Mouse (Mus musculus) left cerebral cortex, adult 11 months (tissue): Measurements from ENCODE around the gene Maml3.

ENCODE experiments used
- DNase-seq: peaks from one replicate; pipeline ENCODE4 v3.0.0; 2022; ENCODE audit warnings: low spot score

The Maml3 gene

GRCm38 (mm10) chr3:51660060-51660459, 444.8 kb downstream of the Maml3 start, which contains the start of gene Mgst2:
Mgst2 (plus strand) TSS chr3:51660360.
- DNase-seq = no peak

- DNase-seq = no peak
These were observed 445.5 kb downstream of the Maml3 start for GRCm38 (mm10) chr3:51659415-51659814.

- no peak for DNase-seq
These were observed 450.4 kb downstream of the Maml3 start for GRCm38 (mm10) chr3:51654303-51655055.

- no peak for DNase-seq
These were observed 452.2 kb downstream of the Maml3 start for GRCm38 (mm10) chr3:51652701-51653100.

GRCm38 (mm10) chr3:51652292-51652691, 452.6 kb downstream of the Maml3 start:
- peak; percentile 72 for DNase-seq

GRCm38 (mm10) chr3:51651149-51651548, 453.7 kb downstream of the Maml3 start:
- no peak for DNase-seq

GRCm38 (mm10) chr3:51649986-51650385, 454.9 kb downstream of the Maml3 start:
- no peak for DNase-seq

- DNase-seq = no peak
These were observed 455.4 kb downstream of the Maml3 start for GRCm38 (mm10) chr3:51649426-51649825.

- DNase-seq = peak; percentile 72
These were observed 456.7 kb downstream of the Maml3 start for GRCm38 (mm10) chr3:51648037-51648664.

GRCm38 (mm10) chr3:51647356-51647755, 457.5 kb downstream of the Maml3 start:
- DNase-seq = no peak

GRCm38 (mm10) chr3:51646301-51646700, 458.6 kb downstream of the Maml3 start:
- no peak for DNase-seq

- no peak for DNase-seq
These were observed 459.4 kb downstream of the Maml3 start for GRCm38 (mm10) chr3:51645484-51645883.

GRCm38 (mm10) chr3:51638260-51638659, 466.6 kb downstream of the Maml3 start:
- DNase-seq = no peak

GRCm38 (mm10) chr3:51637326-51637725, 467.6 kb downstream of the Maml3 start:
- DNase-seq = no peak

GRCm38 (mm10) chr3:51636700-51637099, 468.2 kb downstream of the Maml3 start:
- no peak for DNase-seq

- no peak for DNase-seq
These were observed 468.9 kb downstream of the Maml3 start for GRCm38 (mm10) chr3:51635960-51636359.
